Mouse (Mus musculus) MEL (cell line): ENCODE data around the gene Olfr286. TPM values are rescaled to one million over a fixed set of nuclear protein-coding genes. Genes with fewer than 3 reads are reported as not detected.

Experiments
- DNase-seq: peaks from one replicate; pipeline ENCODE4 v3.0.0; 2011; ENCODE audit warnings: low read depth, low spot score
- H3K27ac ChIP-seq: 2 replicates; pipeline ENCODE4 v1.5.1; 2012; ENCODE audit warnings: low read depth, mild to moderate bottlenecking, control low read depth, low read length, moderate library complexity; ENCODE audit not compliant: control insufficient read depth
- H3K27me3 ChIP-seq, 2 experiments: fragments of 150-350 bp in 1 of 2; sonication (generic) in 1 of 2; 2 replicates each; pipeline ENCODE4 v1.6.1; 2012; ENCODE audit warnings: low read length in 2 of 2, mild to moderate bottlenecking in 2 of 2, improper control_type of control experiment in 1 of 2, moderate library complexity in 1 of 2; ENCODE audit not compliant: insufficient read depth in 2 of 2, control insufficient read depth in 1 of 2
- H3K36me3 ChIP-seq, 2 experiments: 2 replicates each; pipeline ENCODE4 v1.6.1; 2012 to 2014; ENCODE audit warnings: low read length in 2 of 2, improper control_type of control experiment in 1 of 2, inconsistent platforms in 1 of 2, mild to moderate bottlenecking in 1 of 2; ENCODE audit not compliant: insufficient read depth in 2 of 2, control insufficient read depth in 1 of 2
- H3K4me1 ChIP-seq, 2 experiments: fragments of 150-350 bp in 1 of 2; sonication (generic) in 1 of 2; 2 replicates each; pipeline ENCODE4 v1.6.1; 2012; ENCODE audit warnings: low read length in 2 of 2, improper control_type of control experiment in 1 of 2, mild to moderate bottlenecking in 1 of 2; ENCODE audit not compliant: insufficient read depth in 2 of 2, control insufficient read depth in 1 of 2
- H3K4me3 ChIP-seq, 2 experiments: fragments of 150-350 bp in 1 of 2; sonication (generic) in 1 of 2; 2 replicates each; pipeline ENCODE4 v1.5.1; 2012; ENCODE audit warnings: low read depth in 2 of 2, low read length in 2 of 2, mild to moderate bottlenecking in 2 of 2, moderate library complexity in 2 of 2, control low read depth in 1 of 2, improper control_type of control experiment in 1 of 2; ENCODE audit not compliant: control insufficient read depth in 1 of 2, insufficient read depth in 1 of 2
- H3K79me2 ChIP-seq: 2 replicates; pipeline ENCODE4 v1.6.1; 2012; ENCODE audit warnings: mild to moderate bottlenecking, low read length, moderate library complexity; ENCODE audit not compliant: control insufficient read depth, poor library complexity, insufficient read depth
- H3K9ac ChIP-seq: 2 replicates; pipeline ENCODE4 v1.6.1; 2012; ENCODE audit warnings: low read depth, mild to moderate bottlenecking, control low read depth, low read length, moderate library complexity; ENCODE audit not compliant: control insufficient read depth, poor library complexity, severe bottlenecking
- H3K9me3 ChIP-seq: fragments of 150-350 bp; sonication (generic); replicated peaks from 2 replicates; pipeline ENCODE4 v1.6.1; 2012; ENCODE audit warnings: mild to moderate bottlenecking, low read length, improper control_type of control experiment, moderate library complexity; ENCODE audit not compliant: insufficient read depth
- CHD1 ChIP-seq: IDR thresholded peaks from 2 replicates; pipeline ENCODE4 v1.6.1; 2012; ENCODE audit warnings: low read depth, mild to moderate bottlenecking, inconsistent platforms, low read length, improper control_type of control experiment
- CHD2 ChIP-seq: IDR thresholded peaks from 2 replicates; pipeline ENCODE4 v1.6.1; 2011; ENCODE audit warnings: low read length, improper control_type of control experiment
- CTCF ChIP-seq, 3 experiments: IDR thresholded peaks in 2 of 3; conservative IDR thresholded peaks in 1 of 3; 2 replicates each; pipeline ENCODE4 v1.5.1; 2011 to 2012; ENCODE audit warnings: low read length in 3 of 3, low read depth in 2 of 3, mild to moderate bottlenecking in 2 of 3, improper control_type of control experiment in 1 of 3, inconsistent platforms in 1 of 3, mixed read lengths in 1 of 3, moderate library complexity in 1 of 3; ENCODE audit not compliant: control insufficient read depth in 1 of 3, insufficient read depth in 1 of 3, poor library complexity in 1 of 3, severe bottlenecking in 1 of 3
- E2F4 ChIP-seq: IDR thresholded peaks from 2 replicates; pipeline ENCODE4 v1.6.1; 2011; ENCODE audit warnings: low read depth, low read length, improper control_type of control experiment, borderline replicate concordance
- EP300 ChIP-seq, 2 experiments: IDR thresholded peaks; 2 replicates each; pipeline ENCODE4 v1.6.1; 2011; ENCODE audit warnings: improper control_type of control experiment in 2 of 2, low read length in 2 of 2, low read depth in 1 of 2, mild to moderate bottlenecking in 1 of 2
- GATA1 ChIP-seq: IDR thresholded peaks from 2 replicates; pipeline ENCODE4 v1.6.1; 2011; ENCODE audit warnings: low read depth, low read length, improper control_type of control experiment
- KAT2A ChIP-seq: conservative IDR thresholded peaks from 2 replicates; pipeline ENCODE4 v1.6.1; 2012; ENCODE audit warnings: low read depth, low read length, improper control_type of control experiment, inconsistent platforms
- MAX ChIP-seq: IDR thresholded peaks from 2 replicates; pipeline ENCODE4 v1.6.1; 2011; ENCODE audit warnings: low read length, improper control_type of control experiment
- MEF2A ChIP-seq: IDR thresholded peaks from 2 replicates; pipeline ENCODE4 v1.6.1; 2014; ENCODE audit warnings: low read depth, mild to moderate bottlenecking, inconsistent platforms, low read length, improper control_type of control experiment; ENCODE audit not compliant: poor library complexity, insufficient replicate concordance, severe bottlenecking; ENCODE audit errors: extremely low read depth
- MXI1 ChIP-seq: IDR thresholded peaks from 2 replicates; pipeline ENCODE4 v1.6.1; 2011; ENCODE audit warnings: mild to moderate bottlenecking, low read depth, low read length, improper control_type of control experiment
- MYB ChIP-seq: IDR thresholded peaks from 2 replicates; pipeline ENCODE4 v1.6.1; 2011; ENCODE audit warnings: mild to moderate bottlenecking, low read depth, low read length, improper control_type of control experiment
- MYC ChIP-seq: IDR thresholded peaks from 2 replicates; pipeline ENCODE4 v1.6.1; 2011; ENCODE audit warnings: low read depth, mild to moderate bottlenecking, low read length, improper control_type of control experiment, moderate library complexity
- NELFE ChIP-seq: IDR thresholded peaks from 2 replicates; pipeline ENCODE4 v1.6.1; 2011; ENCODE audit warnings: low read depth, low read length, improper control_type of control experiment
- NRF1 ChIP-seq: IDR thresholded peaks from 2 replicates; pipeline ENCODE4 v1.6.1; 2014; ENCODE audit warnings: low read depth, mild to moderate bottlenecking, inconsistent platforms, low read length, improper control_type of control experiment, moderate library complexity; ENCODE audit not compliant: poor library complexity, insufficient read depth, severe bottlenecking
- POLR2AphosphoS5 ChIP-seq: IDR thresholded peaks from 2 replicates; pipeline ENCODE4 v1.6.1; 2012; ENCODE audit warnings: low read depth, borderline replicate concordance, mild to moderate bottlenecking, inconsistent platforms, low read length, moderate library complexity, mixed read lengths
- RAD21 ChIP-seq: IDR thresholded peaks from 2 replicates; pipeline ENCODE4 v1.6.1; 2011; ENCODE audit warnings: mild to moderate bottlenecking, low read depth, low read length, improper control_type of control experiment
- RCOR1 ChIP-seq: IDR thresholded peaks from 2 replicates; pipeline ENCODE4 v1.6.1; 2012; ENCODE audit warnings: low read depth, mild to moderate bottlenecking, inconsistent platforms, low read length, improper control_type of control experiment
- SMC3 ChIP-seq: IDR thresholded peaks from 2 replicates; pipeline ENCODE4 v1.6.1; 2011; ENCODE audit warnings: low read depth, low read length, improper control_type of control experiment
- TAL1 ChIP-seq: IDR thresholded peaks from 2 replicates; pipeline ENCODE4 v1.6.1; 2012; ENCODE audit warnings: mild to moderate bottlenecking, inconsistent platforms, low read length, moderate library complexity, mixed read lengths
- TBP ChIP-seq: IDR thresholded peaks from 2 replicates; pipeline ENCODE4 v1.8.0; 2011; ENCODE audit warnings: low read depth, low read length, improper control_type of control experiment
- TCF12 ChIP-seq: IDR thresholded peaks from 2 replicates; pipeline ENCODE4 v1.6.1; 2014; ENCODE audit warnings: low read depth, mild to moderate bottlenecking, inconsistent platforms, low read length, improper control_type of control experiment, moderate library complexity
- UBTF ChIP-seq: IDR thresholded peaks from 2 replicates; pipeline ENCODE4 v1.6.1; 2012; ENCODE audit warnings: low read depth, mild to moderate bottlenecking, inconsistent platforms, low read length, improper control_type of control experiment, moderate library complexity, borderline replicate concordance; ENCODE audit not compliant: insufficient read depth
- USF2 ChIP-seq, 2 experiments: IDR thresholded peaks; 2 replicates each; pipeline ENCODE4 v1.6.1; 2011 to 2012; ENCODE audit warnings: improper control_type of control experiment in 2 of 2, low read length in 2 of 2, borderline replicate concordance in 1 of 2, inconsistent platforms in 1 of 2, low read depth in 1 of 2, mild to moderate bottlenecking in 1 of 2; ENCODE audit not compliant: insufficient read depth in 1 of 2
- ZC3H11A ChIP-seq: IDR thresholded peaks from 2 replicates; pipeline ENCODE4 v1.6.1; 2012; ENCODE audit warnings: low read depth, mild to moderate bottlenecking, inconsistent platforms, low read length, improper control_type of control experiment
- ZKSCAN1 ChIP-seq: IDR thresholded peaks from 2 replicates; pipeline ENCODE4 v1.6.1; 2012; ENCODE audit warnings: low read depth, mild to moderate bottlenecking, inconsistent platforms, low read length, improper control_type of control experiment, moderate library complexity
- ZMIZ1 ChIP-seq: IDR thresholded peaks from 2 replicates; pipeline ENCODE4 v1.6.1; 2012; ENCODE audit warnings: low read depth, mild to moderate bottlenecking, inconsistent platforms, low read length, improper control_type of control experiment, moderate library complexity
- polyA plus RNA-seq, 2 experiments: library from polyadenylated mRNA; stranded (reverse) in 1 of 2; unstranded in 1 of 2; fragments of >175 nt in 1 of 2; fragments of >200 nt in 1 of 2; gene quantifications; 2 replicates each; pipeline versions ENCODE4 v1.2.1 to v1.2.4; 2012; ENCODE audit warnings: low replicate concordance in 2 of 2, low read depth in 1 of 2; ENCODE audit not compliant: insufficient read length in 2 of 2, insufficient read depth in 1 of 2, missing spikeins in 1 of 2
- total RNA-seq: library from RNA; depleted of rRNA; stranded (reverse); fragments of 300-350 nt; gene quantifications from 2 replicates; pipeline ENCODE4 v1.2.3, GENCODE M21; 2012

Gene Olfr286
- total and polyA plus RNA-seq, 3 experiments, result 0.04 TPM; not detected in 2

DNA sequence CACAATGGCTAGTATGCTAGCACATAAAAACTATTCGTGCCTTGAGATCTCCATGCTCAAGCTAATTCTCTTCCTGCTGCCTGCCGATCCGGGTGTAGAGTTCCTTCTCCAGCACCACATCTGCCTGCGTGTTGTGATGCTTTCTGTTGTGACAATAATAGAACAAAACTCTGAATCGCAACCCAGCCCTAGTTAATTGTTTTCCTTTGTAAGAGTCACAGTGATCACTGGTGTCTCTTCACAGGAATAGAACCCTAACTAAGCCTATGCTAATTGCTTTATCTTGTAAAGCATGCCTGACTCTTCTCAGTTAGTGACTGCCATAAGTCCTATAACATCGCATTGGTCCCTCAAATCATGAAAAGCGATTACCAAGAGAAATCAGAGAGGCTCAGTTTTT is 8.2 kb downstream of the Olfr286 start:
- DNase-seq, result no peak
- Histone ChIP-seq H3K79me2 (no peaks in the 10 kb centered on the region), H3K27ac (no peak overlapping the region), H3K9ac (no peak overlapping the region), H3K9me3 (no peaks in the 10 kb centered on the region)
- TF ChIP-seq USF2 (IDR thresholded peaks at IDR 0.05; ENCODE audit: borderline replicate concordance in 1 of 2, insufficient read depth in 1 of 2, low read depth in 1 of 2, low read length in 2 of 2) (no peak), ZMIZ1 (no peak), ZKSCAN1 (no peak), KAT2A (no peak), TCF12 (no peak), TAL1 (no peak), TBP (no peak), NELFE (no peak), CHD2 (no peak), MEF2A (no peak), MXI1 (no peak), POLR2AphosphoS5 (no peak), ZC3H11A (no peak), CTCF (IDR thresholded peaks at IDR 0.05 in 2 of 3, conservative IDR thresholded peaks at IDR 0.05 in 1 of 3; ENCODE audit: control insufficient read depth in 1 of 3, insufficient read depth in 1 of 3, low read depth in 2 of 3, low read length in 3 of 3, poor library complexity in 1 of 3, severe bottlenecking in 1 of 3) (no peak), CHD1 (no peak), GATA1 (no peak), MYB (no peak), E2F4 (no peak), RAD21 (no peak)
- TF ChIP-seq, all 39 proteins: peak for 0
- Histone ChIP-seq H3K4me3 (no peak overlapping the region), H3K27me3 (peaks cover 13 to 19% of the 10 kb centered on the region in 2 experiments), H3K36me3 (no peaks in the 10 kb centered on the region), H3K4me1 (no peaks in the 10 kb centered on the region)

GRCm38 (mm10) chr15:98225610-98226009 is 8.6 kb downstream of the Olfr286 start:
- TF ChIP-seq MAX, result no peak
- TF ChIP-seq MEF2A, result no peak
- TF ChIP-seq ZC3H11A, result no peak
- no peak for TF ChIP-seq ZMIZ1
- no peak for TF ChIP-seq NRF1
- no peak for TF ChIP-seq SMC3
- no peak for TF ChIP-seq CHD1
- no peak for TF ChIP-seq ZKSCAN1
- TF ChIP-seq E2F4, result no peak
- TF ChIP-seq TAL1, result no peak
- no peak for TF ChIP-seq UBTF
- TF ChIP-seq RCOR1, result no peak
- no peak for TF ChIP-seq MYC
- no peak for TF ChIP-seq EP300 (IDR thresholded peaks at IDR 0.05; ENCODE audit: low read depth in 1 of 2, low read length in 2 of 2)
- TF ChIP-seq RAD21, result no peak
- Histone ChIP-seq H3K9ac (no peak overlapping the region), H3K4me1 (no peaks in the 10 kb centered on the region), H3K79me2 (no peaks in the 10 kb centered on the region), H3K27ac (no peak overlapping the region), H3K36me3 (no peaks in the 10 kb centered on the region), H3K9me3 (no peaks in the 10 kb centered on the region), H3K4me3 (no peak overlapping the region), H3K27me3 (peaks cover 11 to 21% of the 10 kb centered on the region in 2 experiments)
- no peak for DNase-seq
